Mouse (Mus musculus) NIH3T3 (cell line): Measurements from ENCODE around the gene Mob3b.

Experiments
- DNase-seq: peaks from one replicate; pipeline ENCODE4 v3.0.0-alpha.2; 2012; ENCODE audit warnings: low read depth

The Mob3b gene

DNA sequence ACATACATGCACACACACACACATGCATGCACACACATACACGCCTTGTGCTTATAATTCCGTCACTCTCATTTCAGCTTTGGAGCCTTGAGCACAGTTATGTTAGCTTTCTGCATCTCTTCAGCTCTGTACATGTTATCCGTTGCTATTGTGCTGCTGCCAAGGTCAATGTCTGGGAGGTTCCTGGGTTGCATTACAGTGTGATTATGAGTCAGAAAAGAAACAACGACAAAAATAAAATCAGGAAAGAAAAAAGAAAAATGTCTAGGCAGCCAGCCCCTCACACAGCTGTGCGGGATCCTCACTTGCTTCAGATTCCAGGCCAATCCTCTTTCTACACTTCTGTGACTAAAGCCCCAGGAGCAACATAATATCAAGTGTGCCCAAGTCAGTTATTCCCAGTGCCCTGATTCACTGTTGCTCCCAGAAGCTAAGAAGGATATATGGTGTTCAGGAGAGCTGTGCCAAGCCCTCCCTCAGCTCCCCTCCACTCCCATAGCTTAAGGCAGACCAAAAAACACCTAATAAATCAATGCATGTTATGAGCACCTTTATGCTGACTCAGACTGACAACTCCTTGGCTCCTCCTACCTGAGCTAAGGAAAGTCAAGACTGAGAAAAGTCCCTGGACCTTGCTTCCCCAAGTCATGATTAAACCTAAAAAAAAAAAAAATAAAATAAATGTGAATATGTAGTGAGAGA is 152.1 kb downstream of the Mob3b start:
- peak; percentile 66 for DNase-seq

DNA sequence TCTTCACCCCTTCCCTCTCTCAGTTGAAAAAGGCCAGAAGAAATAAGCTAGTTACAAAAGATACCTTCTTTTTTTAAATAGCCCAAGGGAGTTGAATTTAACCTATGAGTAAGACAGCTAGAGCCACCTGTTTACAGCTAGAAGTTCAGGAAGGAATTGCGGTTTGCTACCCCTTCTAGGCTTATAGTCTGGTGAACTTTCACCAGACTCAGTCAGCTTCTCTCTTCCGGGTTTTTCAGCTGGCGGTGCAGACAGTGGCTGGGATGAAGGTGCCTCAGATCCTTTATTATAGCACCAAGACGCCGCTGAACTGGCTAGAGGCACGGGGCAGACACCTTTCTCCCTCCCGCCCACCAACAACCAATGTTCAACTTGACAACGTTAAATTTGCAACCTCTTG is 152.8 kb downstream of the Mob3b start:
- no peak for DNase-seq

DNA sequence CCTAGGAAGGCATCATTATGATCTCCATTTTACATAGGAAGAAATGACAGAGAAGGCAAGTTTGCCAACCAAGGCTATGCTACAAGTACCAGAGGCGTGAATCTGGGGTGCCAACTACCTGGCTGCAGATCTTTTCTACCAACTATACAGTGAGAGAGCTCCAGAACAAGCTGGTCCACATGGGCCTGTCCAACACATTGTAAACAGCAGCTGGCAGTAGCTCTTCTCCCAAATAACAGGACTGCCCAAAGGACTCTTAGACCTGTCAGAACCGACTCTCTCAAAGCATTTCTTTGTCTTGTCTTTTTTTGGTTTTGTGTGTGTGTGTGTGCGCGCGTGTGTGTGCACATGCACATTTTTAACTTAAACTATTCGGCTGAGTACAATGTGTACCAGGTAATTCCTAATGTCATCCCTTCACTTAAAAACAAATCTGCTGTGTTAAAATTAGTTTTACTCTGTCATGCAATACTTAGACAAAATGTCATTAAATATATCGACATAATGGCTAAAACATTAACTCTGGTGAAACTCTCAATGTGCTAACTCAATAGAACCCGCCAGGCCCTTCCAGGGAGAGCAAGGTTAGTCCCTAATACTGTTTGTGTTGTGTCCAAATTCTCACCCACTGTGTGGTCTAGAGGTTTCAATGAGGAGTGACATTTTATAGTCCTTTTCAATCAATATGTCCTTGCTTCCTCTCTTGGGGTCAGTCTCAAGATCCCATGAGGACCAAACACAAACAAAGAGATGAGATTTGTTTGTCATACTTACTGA is 153.5 kb downstream of the Mob3b start:
- DNase-seq, result no peak

DNA sequence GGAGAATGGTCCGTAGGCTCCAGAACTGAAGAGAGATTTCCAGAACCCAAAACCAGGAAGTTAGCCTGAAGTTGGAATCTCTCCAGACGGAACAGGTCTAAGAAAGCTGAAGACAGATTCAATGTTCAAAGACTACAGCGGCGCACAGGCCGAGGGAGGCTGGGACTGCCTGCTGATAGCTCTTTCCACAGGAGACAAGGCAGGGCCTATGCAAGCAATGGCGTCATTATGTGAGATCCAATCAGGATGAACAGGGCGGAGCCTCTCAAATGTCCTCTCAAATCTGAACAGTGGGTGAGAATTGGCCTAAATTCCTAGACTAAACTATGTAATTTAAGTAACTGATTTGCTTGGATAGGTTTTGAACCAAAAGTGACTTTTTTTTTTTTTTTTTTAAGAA is 160.7 kb downstream of the Mob3b start:
- no peak for DNase-seq

DNA sequence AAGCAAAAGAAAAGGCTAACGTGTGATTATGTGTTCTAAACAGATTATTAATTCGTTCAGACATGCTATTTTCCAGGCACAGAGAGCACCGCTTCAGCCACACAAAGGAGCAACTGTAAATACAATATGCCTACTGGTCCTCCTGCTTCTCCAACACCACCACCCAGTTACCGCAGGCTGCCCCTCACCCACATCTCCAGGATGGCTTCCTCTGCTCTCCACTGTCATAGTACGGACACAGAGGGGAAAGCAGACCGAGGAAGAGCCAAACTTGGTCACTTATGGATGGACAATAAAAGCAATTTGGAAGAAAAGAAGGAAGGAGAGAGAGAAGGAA is 163.7 kb downstream of the Mob3b start:
- DNase-seq, result no peak

DNA sequence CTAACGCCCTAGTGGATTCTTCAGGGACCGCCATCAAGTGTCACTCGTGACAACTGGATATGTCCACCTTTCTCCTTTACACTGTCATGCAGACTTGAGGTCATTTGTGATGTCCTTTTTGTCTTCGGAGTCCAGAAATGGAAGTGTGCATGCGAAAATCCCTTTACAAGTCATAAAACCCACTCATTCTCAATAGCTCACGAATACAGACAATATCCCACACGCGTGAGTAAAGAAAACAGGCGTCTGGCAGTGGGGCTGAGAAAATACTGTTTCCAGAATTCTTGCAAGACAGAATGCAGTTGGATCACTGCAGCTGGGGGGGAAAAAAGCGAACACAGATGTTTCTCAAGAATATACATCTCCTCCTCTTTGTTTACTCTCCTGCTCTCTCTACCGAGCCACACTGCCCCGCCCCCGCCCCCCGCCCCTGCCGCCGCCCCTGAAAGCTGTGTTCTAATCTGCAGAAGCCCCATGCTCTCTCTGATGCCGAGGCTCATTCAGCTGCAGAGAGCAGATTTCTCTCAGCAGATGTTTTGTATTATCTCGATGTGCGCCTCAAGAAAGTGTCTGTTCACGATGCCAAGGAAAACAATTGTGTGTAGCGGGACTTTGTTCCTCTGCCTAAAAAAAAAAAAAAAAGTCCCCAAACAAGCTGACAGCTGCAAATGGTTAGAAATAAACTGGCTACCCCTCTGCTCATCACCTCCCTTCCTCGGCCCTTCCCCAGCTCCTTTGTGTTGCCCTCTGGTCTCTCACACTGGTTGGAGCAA is 164.2 kb downstream of the Mob3b start:
- peak; percentile 53 for DNase-seq

DNA sequence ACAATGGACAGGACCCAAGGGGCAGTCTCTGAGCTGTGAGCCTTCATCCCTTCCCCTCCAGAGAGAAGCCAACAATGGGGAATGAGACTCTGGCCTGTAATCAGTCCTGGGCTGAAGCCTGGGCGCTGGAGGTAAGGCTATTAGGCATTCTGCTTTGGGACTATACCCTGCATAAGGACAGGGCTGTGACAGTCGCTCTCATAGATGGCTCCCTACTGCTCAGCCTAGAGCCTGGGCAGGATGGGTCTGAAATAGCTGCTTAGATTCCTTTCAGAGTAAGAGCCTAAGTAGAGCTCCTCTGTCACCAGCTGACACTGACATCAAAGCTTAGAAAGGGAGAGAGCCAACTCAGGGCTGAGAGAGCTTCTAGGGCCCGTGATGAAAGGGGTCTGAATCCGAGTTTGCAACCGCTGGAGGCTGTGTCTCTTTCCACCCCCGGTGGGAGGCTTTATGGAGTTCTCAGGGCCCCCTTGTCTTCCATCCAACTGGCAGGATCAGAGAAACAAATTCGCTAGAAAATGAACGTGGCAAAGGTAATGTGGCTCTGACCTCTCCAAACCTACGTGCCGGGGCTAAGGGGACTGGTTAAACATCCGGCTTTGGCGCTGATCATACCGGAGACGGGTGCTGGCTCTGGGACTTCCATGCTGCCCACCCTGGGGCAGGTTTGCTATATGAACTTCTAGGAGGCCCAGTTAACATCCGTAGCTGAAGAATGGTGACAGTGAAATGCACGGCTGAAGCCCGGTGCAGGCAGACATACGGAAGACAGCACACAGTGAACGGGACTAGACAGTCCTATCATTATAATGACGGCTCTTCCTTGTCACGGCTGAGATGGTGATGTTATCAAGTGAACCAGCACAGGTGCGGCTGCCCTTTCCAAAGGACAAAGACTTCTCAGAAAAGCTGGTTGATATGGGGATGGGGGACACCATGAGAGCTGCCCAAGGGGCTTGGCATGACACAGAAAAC is 165.1 kb downstream of the Mob3b start:
- DNase-seq, result no peak

DNA sequence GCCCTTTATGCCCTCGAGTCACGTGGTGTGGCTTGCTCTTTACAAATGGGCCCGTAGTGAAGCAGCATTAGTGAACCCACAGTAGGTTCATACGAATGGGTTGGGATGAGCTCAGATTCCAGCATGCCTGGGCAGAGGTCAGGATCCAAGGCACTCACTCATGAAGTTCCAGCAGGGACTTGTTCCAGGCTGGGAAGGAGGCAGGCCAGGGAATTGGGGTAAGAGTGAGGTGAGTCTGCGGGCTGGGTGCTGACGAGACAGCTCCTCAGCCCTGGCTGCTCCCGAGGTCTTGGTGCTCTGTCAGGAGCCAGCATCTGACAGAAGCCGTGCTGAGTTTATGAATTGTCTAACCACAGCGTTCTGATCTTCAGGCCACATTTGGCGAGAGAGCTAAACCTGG is 166.2 kb downstream of the Mob3b start:
- DNase-seq, result no peak

DNA sequence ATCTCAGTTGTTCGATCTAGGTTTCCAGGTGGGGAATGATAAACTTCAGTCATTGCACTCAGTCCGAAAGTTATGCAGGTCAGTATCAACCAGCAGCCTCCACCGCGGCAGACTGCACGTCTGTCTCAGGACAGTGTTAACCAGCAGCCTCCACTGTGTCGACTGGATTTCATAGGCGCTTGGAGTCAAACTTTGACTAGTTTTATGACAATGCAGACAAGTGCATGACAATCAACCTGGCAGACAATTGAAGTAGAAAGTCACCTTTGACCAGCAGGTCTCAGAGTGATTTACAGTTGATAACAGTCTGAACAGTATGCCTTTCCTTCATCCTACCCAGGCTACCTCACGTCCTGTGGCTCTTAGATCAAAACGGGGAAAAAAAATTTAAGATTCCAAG is 166.6 kb downstream of the Mob3b start:
- no peak for DNase-seq

DNA sequence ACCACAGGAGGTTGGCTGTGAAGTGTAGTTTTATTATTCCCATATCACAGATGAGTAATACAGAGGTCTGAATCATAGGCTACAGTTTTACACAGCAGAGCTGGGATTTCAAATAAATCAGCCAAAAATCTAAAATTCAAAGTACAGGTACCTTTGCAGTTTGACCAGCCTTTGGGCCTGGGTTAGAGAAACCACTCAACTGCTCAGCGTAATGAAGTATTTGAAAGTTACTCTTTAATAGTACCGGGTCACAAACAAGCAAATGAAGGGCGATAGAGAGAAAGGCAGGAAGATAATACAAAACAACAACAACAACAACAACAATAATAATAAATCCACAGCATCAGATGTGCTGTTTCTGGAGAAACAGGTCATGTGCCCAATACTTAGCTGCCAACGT is 169.7 kb downstream of the Mob3b start:
- DNase-seq, result no peak

DNA sequence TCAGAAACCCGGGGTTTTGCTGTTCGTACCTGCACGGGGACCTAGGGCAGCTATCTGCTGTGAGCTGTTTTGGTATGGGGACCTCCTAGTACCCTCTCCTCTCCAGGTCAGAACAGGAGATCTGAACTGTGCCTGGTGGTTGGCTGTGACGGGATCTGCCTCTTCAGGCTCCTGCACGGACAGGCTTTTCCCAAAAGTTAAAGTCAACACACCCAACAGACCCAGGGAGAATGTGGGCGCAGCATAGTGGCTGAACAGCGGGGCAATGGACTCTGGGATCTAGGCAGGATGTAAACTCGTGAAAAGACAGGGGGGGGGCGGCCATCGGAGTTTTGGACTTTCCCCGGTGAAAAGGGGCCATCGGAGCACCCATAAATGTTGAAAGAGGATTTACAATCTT is 170.2 kb downstream of the Mob3b start:
- no peak for DNase-seq

DNA sequence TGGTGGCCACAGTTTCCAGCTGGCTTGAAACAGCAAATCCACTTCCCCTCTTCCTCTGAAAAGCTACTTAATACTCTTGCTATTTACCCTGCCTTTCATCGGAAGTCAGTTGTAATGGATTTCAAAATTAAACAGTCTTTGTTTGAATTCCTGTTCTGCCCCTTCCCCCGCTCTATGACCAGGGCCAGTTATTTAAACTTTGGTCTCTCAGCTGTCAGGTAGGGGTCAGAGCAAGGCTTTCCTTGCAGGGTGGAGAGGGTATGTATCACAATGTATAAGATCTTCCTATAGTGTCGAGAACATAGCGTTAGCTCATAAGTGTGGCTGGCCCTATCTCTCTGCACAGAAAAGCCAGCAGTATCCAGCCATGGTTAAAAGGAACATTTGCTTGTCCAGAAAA is 170.6 kb downstream of the Mob3b start:
- DNase-seq, result no peak

DNA sequence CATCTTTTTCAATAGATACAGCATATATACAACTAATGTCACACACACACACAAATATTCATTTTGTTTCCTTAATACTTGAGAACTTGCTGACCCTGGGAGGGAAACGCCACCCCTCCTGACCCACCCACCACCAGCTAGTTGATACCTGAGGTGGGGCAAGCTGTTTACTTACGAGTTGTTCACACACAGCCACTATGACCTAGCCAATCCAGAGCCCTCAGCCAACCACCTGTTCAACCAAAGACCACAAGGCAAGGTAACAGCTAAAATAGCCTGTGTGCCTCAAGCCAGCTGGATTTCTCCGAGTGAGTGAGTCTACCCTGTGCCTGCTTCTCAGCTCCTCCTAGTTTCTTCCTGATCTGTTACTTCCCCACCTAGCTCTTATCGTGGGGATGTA is 172.9 kb downstream of the Mob3b start:
- DNase-seq, result no peak

DNA sequence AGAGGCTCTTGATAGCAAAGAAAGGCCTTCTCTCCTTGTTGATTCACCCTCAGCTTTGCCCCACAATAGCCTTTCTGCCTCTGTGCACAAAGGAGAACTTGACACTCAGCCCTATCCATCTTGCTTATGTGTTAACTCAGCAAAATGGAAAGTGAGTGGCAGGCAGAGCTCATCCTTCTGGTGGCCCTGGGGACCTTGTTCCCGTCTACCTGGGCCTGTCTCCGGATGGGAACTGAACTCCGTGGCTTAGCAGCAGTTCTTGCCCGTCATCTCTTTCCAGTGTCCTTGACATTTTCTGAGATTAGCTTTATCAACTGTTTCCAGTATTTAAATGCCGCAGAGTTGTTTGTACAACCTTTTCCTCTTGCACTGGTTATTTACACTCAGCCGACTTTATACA is 173.8 kb downstream of the Mob3b start:
- DNase-seq, result no peak

DNA sequence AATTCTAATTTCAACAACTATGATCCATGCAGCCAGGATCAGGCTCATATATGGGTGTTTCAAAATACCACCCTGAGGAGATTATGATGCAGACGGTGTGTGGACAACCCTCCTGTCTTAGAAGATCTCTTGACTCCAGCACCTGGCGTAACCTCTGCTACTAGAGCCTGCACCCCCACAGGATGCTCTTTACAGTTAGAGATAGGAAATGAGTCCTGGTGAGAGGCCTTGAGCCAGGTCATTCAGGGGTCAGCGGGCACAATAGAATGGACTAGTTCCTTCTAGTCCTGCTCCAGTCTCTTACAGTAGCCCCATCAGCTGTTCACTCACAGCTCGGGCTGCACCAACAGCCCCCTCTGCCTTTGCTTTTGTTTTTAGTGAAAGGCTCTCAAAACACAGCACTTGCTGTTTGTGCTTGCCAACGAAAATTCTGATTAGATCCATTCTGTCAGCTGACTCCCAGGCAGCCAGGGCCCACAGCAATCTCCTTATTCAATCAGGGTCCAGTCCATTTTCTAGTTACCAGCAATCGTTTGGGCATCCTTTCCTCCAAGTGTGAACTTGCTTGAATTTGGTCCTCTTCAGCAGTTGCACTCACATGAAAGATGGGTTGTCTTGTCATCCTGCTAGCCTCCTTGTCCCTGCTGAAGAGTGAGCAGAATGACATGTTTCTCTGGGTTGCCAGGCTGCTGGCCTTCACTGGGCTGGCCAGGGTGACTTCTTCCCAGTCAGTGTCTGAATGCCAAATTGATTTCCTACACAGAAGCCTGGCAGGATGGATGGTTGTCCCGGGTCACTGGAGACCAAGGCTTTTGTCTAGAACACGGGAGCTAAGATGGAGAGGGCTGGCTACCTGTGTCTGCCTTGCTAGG is 175.7 kb downstream of the Mob3b start:
- no peak for DNase-seq

DNA sequence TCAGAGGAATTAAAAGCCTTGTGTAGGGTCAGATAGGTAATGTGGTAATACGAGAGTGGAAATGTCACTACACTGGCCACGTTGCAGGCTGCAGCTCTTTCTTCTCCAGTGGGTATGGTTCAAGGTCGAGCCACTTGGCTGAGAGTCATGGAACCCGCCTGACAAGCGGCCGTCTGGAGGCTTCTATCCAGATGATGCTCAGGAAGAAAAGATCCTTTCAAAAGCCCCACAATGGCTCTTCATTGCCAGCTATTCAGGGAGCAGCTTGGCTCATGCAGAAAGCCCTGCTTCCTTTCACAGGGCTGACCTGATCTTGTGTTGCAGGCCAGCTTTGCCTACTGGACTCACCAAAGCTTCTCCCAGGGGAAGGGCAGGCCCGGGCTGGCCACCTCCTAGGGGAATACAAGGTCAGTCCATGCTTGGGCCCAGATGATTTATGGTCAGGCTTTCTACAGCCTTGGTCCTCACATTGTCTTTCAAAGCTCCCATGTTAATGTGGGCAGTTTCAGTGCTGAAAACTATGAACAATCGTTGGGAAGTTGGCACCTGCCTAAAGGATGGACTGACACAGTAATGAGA is 176.7 kb downstream of the Mob3b start:
- no peak for DNase-seq

DNA sequence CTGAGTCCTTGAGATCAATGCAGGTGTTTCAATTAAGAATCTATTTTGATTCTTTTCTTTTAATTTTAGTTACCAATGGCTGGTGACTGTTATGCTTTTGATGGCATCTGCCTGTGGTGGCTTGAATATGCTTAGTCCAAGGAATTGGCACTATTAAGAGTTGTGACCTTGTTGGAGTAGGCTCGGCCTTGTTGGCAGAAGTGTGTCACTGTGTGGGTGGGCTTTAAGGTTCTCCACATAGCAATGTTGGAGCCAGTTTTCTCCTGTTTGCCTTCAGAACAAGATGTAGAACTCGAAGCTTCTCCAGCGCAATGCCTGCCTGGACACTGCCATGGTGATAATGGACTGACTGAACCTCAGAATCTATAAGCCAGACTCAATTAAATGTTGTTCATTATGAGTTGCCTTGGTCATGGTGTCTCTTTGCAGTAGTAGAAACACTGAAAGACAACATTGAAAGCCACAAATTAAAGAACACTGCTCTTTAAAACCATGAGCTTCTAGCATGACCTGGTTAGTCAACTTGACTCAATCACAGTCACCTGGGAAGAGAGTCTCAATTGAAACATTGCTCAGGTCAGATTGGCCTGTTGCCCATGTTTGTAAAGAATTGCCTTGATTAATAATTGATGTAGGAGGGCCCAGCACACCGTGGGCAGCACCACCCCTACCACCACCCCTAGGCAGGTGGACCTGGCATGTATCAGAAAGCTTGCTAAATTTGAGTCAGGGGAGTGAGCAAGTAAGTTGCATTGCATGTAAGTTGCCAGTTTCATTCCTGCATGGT is 180.2 kb downstream of the Mob3b start:
- DNase-seq, result no peak

DNA sequence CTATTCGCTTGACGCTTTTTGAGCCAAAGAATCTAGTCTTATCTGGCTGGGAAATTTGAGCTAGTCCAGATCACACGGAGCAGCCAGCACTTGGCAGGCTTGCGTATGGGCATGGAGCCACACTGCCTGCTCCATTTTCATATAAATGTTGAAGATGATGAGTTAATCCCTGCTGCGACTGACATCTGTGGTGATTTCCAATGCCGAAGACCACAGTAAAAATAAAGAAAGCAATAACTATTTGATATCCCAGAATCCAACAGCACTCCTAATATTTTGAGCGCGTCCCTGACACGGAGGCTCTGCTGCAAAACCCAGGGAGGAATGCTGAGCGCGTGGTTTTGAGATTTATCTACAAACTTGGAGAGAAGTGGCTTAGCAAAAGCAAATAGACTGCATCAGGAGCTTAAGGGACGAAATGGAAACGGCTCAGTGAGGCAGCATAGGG is 180.9 kb downstream of the Mob3b start:
- DNase-seq, result peak; percentile 55

DNA sequence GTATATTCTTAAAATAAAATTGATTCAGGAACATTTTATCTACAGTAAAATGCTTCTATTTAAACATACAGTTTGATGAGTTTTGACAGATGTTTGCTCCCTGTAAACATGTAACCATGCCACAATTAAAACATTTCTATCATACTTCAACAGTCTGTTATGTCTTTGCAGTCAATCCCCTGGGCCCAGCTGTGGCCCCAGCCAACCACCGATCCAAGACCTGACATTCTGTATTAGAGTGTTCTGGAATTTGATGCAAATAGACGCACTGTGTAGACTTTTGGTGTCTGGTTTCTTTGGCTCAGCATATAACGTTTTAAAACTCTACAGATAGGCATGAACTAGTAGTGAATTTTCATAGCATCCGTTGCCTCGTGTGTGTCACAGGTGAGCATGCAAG is 182.5 kb downstream of the Mob3b start:
- DNase-seq, result peak; percentile 25

DNA sequence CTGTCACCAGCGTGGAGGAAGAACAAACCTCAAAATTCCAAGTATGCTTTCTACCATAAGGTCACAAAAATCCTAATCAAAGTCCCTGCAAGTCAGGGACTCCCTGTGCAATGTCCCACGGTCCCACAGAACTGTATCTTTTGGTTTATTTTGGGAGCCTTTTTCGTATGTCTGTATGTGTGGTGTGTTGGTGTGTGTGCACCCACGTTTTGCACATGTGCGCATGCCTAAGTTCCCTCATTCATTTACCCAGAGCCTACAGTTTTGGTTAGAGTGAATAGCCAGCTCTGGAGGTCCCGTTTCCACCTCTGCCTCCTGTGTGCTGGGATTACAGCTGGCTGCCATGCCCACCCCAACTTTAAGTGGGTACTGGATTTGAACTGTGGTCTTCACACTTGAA is 189.7 kb downstream of the Mob3b start:
- no peak for DNase-seq
